Mouse (Mus musculus) cerebellum, adult (tissue): ENCODE data around the gene Atrnl1.

Experiments
- ATAC-seq: cut with Nextera tagmentation; 2 replicates; pipeline ENCODE4 v1.9.2; 2017; ENCODE audit warnings: mild to moderate bottlenecking, moderate library complexity, mixed read lengths; ENCODE audit not compliant: insufficient number of reproducible peaks, low FRiP score, low TSS enrichment

Atrnl1 gene

GRCm38 (mm10) chr19:58151257-58151656 lies 540.4 kb downstream of the Atrnl1 start:
- no peak for ATAC-seq

- no peak for ATAC-seq
Measured at GRCm38 (mm10) chr19:58161569-58161968, 550.7 kb downstream of the Atrnl1 start.

- no peak for ATAC-seq
Measured at GRCm38 (mm10) chr19:58164896-58165634, 554.2 kb downstream of the Atrnl1 start.

GRCm38 (mm10) chr19:58165635-58166015 lies 554.8 kb downstream of the Atrnl1 start:
- no peak for ATAC-seq

- no peak for ATAC-seq
Measured at GRCm38 (mm10) chr19:58166147-58166546, 555.3 kb downstream of the Atrnl1 start.

GRCm38 (mm10) chr19:58178410-58178809 lies 567.6 kb downstream of the Atrnl1 start:
- ATAC-seq, result no peak

- ATAC-seq, result no peak
Measured at GRCm38 (mm10) chr19:58180773-58181172, 569.9 kb downstream of the Atrnl1 start.
